Mouse (Mus musculus) cerebellum, postnatal 10 days (tissue): ENCODE measurements around the gene Pnp.
"Not testable (repeated sequence)": the region's sequence is repeated elsewhere in the genome, so short reads cannot be mapped to it uniquely, and the experiment has no call there.

ENCODE experiments used
- DNase-seq, 2 experiments: peaks; one replicate each; pipeline ENCODE4 v3.0.0; 2021; ENCODE audit warnings: mixed read lengths in 2 of 2

Pnp gene

DNA sequence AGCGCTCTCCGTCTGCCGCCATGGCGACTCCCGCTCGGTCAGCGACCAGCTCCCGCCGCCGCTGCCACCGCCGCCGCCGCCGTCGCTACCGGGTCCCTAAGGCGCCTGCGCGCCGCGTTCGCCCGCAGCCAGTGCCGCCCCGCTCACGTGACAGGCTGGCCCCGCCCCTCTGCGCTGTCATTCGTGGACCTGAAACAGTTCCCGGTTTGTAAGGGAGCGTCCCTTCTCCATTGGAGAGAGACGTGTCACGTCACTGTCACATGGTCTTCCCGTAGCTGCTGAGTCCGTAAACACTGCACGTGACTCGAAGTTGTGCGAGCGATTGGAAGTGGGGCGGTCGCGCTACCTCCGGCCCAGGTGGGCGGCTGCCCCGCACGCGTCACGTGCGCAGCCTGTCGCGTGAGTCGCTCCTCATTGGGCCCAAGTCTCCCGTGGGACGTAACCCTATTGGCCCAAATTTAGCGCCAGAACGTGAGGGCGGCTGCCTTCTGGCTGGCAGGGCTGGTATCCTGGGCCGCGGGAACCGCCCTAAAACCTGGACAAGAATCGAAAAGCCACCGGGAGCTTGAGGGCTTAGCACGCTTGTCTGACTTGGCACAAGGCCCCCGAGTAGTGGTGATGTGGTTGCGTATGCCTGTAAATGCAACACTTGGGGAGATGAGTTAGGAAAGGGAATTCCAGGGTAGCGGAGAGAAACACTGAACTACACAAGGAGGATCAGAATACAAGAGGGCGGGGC, at the start of gene Pnp, which contains the start of gene Pip4p1:
TSS of gene Pnp (plus strand) at position 329 of the 739 bp plus-strand sequence.
TSS of gene Pip4p1 (minus strand) at position 103 of the 739 bp plus-strand sequence.
- peak; percentile 99 to 100 for DNase-seq

DNA sequence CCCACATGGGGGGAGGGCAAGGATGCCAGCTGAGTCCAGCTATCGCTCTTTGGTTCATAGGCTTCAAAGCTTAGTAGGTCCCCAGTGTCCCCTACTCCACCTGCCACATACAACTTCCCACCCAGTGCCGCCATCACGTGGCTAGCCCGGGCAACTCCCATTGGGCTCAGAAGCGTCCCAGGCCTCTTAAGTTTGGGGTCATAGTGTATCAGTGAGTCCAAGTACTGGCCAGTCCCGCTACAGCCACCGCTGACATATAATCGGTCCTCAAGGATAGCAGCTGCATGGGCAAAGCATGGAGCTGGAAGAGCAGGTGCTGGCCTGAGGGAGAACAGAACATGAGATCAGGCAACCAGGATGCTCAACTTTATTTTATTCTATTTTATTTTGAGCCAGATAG, 39.3 kb upstream of the Pnp start:
- no peak for DNase-seq

DNA sequence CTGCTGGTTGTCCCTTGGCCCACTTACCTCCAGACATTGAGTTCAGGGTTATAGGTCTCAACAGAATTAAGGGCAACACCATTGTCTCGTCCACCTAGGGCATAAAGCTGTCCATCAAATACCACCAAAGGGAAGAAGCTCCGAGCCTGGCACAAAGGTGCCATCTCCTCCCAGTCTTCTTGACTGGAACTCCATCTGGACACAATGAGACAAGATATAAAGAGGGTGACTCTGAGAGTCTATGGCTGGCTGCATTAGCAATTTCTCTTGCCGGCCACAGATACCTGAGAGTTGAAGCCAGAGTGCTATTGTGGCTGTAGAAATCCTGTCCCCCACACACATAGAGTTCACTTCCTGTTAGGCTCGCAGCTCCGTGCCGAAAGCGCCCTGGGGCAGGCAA, 38.8 kb upstream of the Pnp start:
- no peak for DNase-seq

DNA sequence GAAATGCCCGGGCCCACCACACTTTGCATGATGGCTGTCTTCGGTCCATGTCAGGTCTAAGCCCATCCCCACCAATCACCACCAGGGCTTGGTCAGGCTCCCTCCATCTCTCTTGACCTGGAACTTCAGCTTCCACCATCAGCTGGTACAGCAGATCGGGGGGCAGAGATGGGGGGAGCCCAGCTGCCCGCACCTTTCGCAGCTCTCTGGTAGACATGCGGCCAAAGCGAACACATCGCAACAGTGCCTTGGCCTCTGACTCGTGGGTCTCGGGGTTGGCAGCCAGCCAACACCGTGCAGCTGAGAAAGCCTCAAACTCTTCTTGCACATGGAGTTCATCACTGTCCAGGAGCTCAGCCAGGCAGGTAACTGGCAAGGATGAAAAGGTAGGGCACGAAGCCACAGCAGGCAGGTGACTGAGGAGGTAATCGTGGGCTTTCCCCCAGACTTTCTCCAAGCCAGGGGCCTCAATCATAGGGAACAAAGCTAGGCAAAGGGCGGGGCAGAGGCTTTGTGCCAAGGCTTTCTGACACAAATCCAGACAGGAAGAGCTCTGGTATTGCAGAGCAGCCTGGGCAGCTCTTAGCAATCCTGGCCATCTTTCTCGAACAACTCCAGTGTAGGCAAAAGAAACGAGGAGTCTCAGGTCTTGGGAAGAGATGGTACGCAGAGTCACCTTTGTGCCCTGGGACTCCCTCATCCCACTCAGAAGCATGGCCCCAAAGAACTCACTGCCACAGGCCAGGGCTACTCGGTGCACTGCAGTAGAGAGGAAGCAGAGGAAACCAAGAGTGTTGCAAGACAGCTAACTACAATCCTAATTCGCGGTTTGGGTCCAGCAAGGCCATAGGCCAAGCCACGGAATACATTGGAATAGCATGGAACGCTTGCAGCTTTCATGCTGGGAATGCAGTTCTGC, 38.1 kb upstream of the Pnp start:
- peak; percentile 53 to 58 for DNase-seq

DNA sequence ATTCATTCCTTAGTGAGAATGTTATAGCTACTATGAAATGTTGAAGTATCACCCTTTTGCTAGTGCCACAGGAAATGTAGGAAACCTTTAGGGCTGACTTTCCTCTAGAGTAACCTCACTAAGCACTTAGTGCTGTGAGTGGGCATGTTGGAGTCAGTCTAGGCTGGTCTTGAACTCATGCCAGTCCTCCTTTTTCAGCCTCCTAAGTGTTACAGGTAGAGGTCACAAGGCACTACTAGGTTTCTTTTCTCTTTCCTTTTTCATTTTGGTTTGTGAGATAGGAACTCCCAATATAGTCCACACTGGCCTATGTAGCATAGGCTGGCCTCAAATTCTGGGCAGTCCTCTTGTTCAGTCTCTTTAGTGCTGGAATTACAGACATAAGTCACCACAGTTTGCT, 35.5 kb upstream of the Pnp start:
- DNase-seq = peak in 1 of 2 experiments; percentile 42

DNA sequence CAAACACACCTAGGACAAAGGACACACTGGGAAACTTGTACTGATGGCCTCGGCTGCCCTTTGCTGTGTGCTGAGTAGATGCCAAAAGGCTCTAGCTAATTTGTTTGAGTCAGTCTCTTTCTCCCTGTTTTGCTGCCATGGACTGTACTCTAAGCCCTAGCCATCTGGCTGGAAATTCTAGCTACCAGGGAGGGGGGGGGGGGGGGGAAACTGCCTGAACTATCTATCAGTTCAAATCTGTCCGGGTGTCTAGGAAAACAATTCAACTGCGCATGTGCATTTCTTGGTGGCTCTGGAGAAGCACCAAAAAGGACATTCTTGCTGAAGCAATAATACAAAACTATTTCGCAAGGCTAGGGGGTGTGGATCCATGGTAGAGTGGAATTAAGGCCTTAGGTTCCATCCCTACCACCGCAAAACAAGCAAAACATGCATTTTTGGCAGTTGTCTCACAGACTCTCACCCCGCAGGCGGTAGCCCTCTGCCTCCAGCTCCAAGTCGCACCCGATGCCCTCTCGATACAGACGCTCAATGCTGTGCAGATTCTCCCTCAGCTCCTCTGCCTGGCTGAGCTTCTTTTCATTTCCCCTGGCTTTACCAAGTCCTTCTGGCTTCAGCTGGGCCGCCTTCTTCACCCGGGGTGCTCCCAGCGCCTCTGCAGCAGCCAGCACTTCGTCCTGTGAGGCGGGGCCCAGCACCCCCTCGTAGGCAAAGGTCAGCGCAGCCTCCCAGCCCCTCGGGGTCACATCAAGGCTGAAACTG, 34.7 kb upstream of the Pnp start:
- DNase-seq = peak; percentile 65 to 70

DNA sequence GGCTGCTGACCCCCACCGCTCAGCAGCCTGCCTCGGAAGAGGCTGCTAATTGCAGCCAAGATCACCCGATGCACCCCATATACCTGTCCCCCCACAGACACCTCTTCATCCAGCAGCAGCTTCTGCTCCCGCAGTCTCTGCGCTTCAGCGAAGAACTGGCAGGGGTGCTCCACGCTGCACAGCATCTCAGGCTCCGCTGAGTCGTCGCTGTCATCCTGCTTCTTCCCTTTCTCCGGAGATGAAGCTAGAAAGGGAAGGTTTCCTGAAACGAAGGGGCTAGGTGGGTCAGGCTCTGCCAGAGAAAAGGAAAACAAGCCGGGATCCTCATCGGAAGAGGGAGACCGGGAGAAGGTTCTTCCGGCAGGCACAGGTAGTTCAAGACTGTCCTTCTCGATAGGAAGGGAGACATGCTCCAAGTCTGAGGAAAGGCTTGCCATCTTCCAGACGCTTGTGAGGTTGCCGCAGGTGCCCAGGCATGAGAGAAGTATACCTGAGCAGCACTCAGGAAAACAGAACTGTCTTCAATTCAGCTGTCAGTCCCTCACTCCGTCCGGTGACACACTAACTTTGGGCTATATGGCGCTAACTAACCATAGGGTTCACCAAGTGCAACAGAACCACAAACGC, 34.0 kb upstream of the Pnp start:
- peak; percentile 56 to 69 for DNase-seq

DNA sequence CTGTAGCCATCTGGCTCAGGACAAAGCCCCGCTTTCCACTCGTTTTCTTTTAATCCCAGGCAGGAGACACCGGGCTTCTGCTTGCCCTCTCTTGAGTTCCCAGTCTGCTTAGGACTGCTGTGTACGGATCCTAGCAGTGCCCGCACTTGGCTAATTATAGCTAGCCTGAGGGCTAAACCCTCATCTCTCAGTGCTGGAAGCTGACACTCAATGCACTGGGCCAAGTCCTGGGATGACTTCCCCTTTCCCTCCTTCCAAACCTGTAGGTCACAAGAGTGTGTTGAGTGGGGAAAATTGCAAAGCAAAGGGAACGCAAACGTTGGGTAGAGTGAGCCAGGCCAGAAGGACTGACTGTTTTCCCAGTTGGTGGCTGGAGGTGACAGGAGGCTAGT, 33.5 kb upstream of the Pnp start, which contains the start of gene Klhl33:
TSS of gene Klhl33 (minus strand) at position 134 of the 392 bp plus-strand sequence.
- DNase-seq = peak; percentile 35 to 45

DNA sequence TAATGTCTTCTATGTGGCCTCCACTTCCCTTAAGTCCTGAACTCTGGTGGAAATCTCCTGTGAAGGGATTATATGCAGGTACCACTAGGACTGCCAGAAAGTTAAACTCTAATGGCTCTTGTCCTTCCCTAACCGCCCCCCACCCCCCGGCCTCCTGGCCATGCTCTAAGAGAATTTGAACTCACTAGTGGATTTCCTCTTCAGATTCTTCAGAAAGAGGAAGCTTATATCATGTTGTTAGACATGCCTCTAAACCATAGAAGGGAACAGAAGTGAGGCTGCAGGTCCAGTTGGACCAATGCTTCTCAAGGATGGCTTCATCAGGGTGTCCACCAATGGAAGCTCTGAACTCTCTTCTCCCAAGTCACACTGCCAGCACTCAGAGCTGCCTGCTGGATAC, 32.9 kb upstream of the Pnp start:
- not testable (repeated sequence) for DNase-seq

DNA sequence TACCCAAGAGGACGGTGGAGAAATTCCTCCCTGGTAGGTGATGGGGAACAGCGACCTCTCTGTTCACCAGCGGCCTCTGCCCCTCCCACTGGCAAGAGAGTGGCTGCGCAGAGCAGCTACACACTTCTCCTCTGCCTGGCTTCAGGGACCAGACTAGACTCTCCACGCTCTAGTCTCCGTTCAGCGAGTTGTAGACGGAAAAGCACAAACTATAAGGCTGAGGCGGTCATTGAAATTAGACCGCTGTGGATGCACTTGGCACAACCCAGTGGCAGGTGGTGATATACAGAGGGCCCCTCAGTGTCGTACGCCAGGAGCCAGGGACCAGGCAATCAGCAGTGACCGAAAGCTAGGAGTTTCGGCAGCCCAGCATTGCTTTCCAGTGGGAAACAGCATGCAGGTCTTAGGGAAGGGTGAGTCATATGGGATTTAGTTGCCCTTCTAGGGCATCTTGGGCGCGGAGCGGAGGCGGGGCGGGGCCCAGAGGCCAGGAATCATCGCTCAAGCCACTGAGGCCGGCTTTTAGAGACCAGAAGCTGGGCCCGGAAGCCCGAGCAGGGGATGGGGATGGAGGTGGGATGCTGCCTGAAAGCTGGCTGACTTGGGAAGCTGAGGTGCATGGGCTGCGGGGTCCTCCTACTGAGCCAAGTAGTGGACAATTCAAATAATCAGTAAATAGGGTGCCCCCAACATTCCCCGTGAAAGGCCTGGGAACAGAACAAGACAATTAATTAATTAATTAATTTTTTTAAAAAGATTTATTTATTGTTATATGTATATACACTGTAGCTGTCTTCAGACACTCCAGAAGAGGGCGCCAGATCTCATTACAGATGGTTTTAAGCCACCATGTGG, 26.7 kb upstream of the Pnp start:
- DNase-seq = peak; percentile 77

DNA sequence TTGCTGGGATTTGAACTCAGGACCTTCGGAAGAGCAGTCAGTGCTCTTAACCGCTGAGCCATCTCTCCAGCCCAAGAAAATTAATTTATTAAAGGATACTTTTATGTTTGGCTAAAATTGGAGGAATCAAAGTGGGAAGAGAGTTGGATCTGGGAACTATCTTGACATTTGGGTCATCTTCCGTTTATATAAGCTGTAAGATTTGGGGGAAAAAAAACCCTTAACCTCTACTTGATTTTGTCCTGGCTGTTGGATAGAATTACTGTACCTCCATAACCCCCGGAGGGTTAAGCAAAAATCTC, 26.1 kb upstream of the Pnp start:
- no peak for DNase-seq

DNA sequence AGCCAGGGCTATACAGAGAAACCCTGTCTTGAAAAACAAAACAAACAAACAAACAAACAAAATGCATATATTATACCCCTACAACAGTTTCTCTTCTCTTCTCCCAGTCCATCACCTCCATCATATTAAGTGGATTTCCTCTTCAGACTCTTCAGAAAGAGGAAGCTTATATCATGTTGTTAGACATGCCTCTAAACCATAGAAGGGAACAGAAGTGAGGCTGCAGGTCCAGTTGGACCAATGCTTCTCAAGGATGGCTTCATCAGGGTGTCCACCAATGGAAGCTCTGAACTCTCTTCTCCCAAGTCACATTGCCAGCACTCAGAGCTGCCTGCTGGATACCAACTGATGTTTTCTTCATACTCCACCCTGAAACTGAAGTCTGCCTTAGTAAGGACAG, 25.6 kb upstream of the Pnp start:
- not testable (repeated sequence) for DNase-seq

DNA sequence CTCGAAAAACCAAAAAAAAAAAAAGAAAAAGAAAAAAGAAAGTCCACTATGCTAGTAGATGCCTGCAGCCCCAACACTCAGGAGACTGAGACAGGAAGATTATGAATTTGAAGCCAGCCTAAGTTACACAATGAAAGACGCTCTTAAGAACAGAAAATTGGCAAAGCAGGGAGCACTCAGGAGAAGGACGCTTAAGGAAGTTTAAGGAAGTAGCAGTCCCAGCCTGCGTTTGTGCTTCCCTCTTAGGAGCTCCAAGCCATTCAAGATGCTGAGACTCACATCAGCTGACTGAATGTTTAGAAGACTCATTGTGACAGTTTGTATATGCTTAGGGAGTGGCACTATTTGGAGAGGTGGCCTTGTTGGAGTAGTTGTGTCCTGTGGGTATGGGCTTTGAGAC, 22.8 kb upstream of the Pnp start:
- no peak for DNase-seq

DNA sequence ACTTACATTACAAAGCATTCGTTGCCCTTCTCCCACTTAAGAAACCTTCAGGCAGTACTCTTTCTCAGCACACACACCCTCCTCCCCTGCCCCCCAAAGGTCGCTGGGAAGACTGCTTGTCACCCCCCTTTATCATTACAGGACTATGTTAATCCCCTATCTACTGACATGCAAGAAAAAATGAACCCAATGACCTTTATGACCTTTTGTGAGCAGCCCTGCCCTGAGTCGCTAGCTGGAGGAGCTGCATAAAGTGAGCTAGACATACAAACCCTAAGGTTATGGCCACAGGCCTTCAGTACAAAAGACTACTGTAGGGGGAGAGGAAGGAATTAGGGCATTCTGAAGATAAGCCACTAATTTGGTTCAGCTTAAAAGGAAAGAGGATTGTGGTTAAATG, 19.5 kb upstream of the Pnp start:
- DNase-seq = no peak

DNA sequence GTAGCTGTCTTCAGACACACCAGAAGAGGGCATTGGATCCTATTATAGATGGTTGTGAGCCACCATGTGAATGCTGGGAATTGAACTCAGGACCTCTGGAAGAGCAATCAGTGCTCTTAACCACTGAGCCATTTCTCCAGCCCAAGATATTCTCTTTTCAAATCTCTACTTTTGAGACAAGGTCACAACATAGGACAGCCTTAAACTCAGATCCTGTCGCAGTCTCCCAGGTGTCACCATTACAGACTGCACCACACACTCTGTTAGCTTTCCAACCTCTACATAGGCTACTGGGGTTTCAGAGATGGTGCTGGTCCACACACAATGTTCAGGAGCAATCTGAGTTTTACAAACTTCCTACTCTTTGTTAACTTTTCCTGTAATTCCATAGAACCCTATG, 7.4 kb upstream of the Pnp start:
- DNase-seq = not testable (repeated sequence)

DNA sequence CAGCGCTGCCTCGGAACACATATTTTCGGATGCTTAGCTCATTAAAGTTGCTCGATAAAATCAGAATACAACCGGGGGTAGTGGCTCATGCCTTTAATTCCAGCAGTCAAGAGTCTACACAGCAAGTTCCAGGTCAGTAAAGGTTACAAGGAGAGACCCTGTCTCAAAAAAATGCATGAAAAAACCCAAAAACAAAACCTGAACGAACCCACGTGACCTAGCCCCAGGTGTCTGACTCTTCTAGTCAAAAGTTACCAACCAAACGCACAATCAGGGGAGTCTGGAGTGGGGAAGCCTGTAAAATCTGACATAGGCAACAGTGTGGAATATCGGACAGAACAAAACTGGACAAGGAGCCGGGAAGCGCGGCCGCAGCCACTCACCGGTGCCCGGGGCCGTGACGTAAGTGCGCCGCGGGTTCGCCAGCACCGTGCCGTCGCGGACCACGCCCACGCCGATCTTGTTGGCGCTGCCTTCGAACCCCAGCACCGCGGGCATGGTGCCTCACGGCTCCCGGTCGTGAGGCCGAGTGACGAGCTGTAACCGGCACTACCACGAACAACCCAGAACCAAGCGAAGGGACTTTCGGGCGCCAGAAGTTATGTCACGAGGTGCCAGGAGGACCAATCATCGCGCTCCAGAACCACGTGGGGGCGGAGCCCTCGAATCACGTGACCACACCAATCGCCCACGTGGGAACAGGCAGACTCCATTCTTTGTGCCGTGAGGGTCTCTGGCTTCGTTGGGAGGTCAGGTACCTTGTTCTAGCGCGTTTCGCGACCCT, 6.4 kb upstream of the Pnp start, which contains the start of the genes Osgep and Apex1:
TSS of gene Osgep (minus strand) at position 613 of the 784 bp plus-strand sequence.
TSS of gene Apex1 (plus strand) at position 688 of the 784 bp plus-strand sequence.
- DNase-seq = peak; percentile 98 to 99

DNA sequence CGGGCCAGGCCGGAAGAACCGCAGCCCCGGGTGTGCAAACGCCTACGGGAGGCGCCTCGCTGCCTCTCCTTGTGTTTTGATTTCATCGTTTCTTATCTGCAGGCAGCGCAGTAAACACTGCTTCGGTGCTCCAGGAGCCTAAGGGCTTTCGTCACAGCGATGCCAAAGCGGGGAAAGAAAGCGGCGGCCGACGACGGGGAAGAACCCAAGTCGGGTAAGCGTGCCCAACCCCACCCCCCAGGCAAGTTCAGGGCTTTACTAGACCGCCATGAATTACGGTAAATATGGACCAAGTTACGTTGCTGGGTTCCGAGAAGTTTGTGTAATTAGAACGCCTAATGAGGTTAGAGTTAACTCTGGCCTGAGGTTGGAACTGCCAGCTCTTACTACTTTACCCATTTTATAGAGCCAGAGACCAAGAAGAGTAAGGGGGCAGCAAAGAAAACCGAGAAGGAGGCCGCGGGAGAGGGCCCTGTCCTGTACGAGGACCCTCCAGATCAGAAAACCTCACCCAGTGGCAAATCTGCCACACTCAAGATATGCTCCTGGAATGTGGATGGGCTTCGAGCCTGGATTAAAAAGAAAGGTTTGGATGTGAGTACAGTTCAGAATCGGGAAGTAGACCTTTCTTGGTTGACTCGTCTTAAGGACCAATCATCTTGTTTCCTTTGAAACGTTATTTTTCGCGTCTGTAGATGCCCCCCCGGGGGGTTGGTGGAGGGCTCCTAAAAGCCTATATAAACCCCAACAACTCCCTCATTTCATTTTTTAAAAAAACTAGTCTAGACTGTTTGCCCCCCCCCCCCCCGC, 5.6 kb upstream of the Pnp start:
- peak in 1 of 2 experiments; percentile 31 for DNase-seq

DNA sequence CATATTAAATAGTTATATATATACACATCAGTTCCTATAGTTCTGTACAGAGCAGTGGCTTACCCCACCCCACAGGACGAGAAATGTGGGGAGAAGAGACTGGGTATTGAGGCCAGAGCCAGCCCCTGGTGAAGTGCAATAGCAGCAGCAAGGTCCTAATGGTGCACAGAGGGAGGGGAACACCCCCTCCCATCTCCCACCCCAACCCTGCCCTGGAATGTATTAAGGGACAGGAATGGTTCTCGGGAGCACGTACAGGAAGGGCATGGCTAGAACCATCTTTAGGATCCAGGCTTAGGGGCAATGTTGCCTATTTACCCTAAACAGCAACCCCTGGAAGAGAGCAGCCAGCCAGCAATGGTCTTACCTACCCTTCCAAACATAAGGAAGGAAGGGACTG, 3.5 kb upstream of the Pnp start:
- DNase-seq = no peak

DNA sequence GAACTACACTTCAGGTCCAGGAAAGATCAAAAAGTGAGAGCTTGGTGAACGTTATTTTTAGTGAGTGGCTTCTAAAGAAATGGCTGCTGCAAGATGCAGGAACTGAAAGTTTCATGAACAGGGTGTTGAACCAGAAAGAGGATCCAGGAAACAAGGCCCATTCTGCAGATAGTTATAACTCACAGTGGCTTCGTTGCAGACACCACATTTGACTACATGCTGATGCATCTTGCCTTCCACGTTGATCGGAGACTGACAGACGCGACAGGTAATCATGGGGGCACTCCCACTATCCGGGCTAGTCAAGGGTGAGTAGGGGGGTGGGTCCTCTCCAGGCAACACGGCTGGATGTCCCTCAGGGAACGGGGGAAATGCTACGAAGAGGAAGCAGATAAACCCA, 931 bp upstream of the Pnp start:
- no peak for DNase-seq

DNA sequence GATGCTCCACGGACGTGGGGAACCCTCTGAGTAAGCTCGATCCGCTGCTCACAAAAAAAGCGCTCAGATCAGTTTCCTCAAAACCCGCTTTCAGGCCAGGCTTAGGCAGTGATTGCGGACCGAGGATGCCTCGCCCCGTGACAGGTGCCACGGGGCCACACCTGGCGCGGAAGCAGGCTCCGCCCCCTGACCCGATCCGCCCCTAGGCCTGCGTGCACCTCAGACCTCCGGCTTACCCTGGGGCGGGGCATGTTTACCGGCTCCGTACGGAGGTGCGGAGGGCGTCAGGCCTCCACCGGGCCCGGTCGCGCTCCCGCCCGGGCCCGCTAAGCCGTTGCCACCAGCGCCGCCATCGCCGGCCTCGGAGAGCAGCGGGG, 517 bp upstream of the Pnp start:
- DNase-seq = peak; percentile 78 to 84
